Mouse (Mus musculus) cerebellum, adult 2 months (tissue): ENCODE data around the gene Vmn2r35. TPM values are rescaled to one million over a fixed set of nuclear protein-coding genes. Genes with fewer than 3 reads are reported as not detected.
"Not testable (repeated sequence)": the region's sequence is repeated elsewhere in the genome, so short reads cannot be mapped to it uniquely, and the experiment has no call there.

Source experiments
- DNase-seq, 2 experiments: peaks; one replicate each; pipeline ENCODE4 v3.0.0; 2021
- H3K27ac ChIP-seq: fragments of 200-500 bp; 2 replicates; pipeline ENCODE4 v1.5.1; 2012; ENCODE audit warnings: low read length, control low read depth, inconsistent platforms; ENCODE audit not compliant: insufficient read depth
- H3K27me3 ChIP-seq: fragments of 200-500 bp; 2 replicates; pipeline ENCODE4 v1.6.1; 2012; ENCODE audit warnings: inconsistent platforms, mild to moderate bottlenecking, low read length, moderate library complexity; ENCODE audit not compliant: control insufficient read depth, insufficient read depth
- H3K4me1 ChIP-seq: fragments of 200-500 bp; 2 replicates; pipeline ENCODE4 v1.6.1; 2011; ENCODE audit warnings: low read length; ENCODE audit not compliant: control insufficient read depth, insufficient read depth
- H3K4me3 ChIP-seq: fragments of 200-500 bp; replicated peaks from 2 replicates; pipeline ENCODE3; 2011; ENCODE audit warnings: mild to moderate bottlenecking, low read depth, low read length, control low read depth; ENCODE audit not compliant: insufficient read depth
- WGBS: fragments of 180-500 bp; shearing (Covaris S2); methylation state at CpG from one replicate; pipeline ENCODE4 v1.1.7; 2018; 5-methylcytosine and 5-hydroxymethylcytosine counted together
- polyA plus RNA-seq: library from polyadenylated mRNA; depleted of rRNA; stranded (reverse); fragments of >200 nt; gene quantifications from 2 replicates; pipeline ENCODE4 v1.2.3, GENCODE M21; 2012; rRNA removed

Vmn2r35 gene
- polyA plus RNA-seq, result not detected in 2 replicates

DNA sequence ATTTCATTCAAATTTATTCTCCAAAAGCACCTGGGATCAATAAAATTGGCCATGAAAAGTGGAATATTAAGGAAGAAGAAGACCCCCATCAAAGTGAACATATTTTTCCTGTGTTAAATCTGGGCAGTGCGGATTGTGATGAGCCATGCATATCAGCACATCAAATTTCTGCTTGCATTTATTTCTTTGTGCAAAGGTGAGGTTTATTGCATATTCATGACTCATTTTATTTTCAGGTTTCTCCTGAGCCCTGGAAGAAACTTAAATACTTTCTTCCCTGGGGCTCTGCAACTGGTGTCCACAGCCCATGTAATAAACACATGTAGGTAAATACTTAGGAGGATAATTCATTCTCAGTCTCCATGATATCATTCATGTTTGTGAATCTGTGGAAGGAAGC is at the start of gene Vmn2r35:
TSS of gene Vmn2r35 (minus strand) at position 101 of the 400 bp plus-strand sequence.
- not testable (repeated sequence) for H3K4me1 ChIP-seq, H3K27me3 ChIP-seq, H3K4me3 ChIP-seq, H3K27ac ChIP-seq, DNase-seq
- WGBS, result no CpG with 5 or more reads among the region's 1 CpGs

- not testable (repeated sequence) for H3K4me1 ChIP-seq, H3K4me3 ChIP-seq, DNase-seq, H3K27ac ChIP-seq, H3K27me3 ChIP-seq
- 90% methylated on average over 10 of the region's 25 CpGs for whole genome bisulfite sequencing
Observed at GRCm38 (mm10) chr7:7794196-7794595, 25.5 kb downstream of the Vmn2r35 start.

Other genes starting within 250 kb of the Vmn2r35 start
- gene Vmn2r34, start 130.4 kb downstream of the Vmn2r35 start, polyA plus RNA-seq, result not detected in 2 replicates
- gene Vmn2r36, start 82.6 kb upstream of the Vmn2r35 start, polyA plus RNA-seq, result not detected in 2 replicates